Mouse (Mus musculus) hindlimb bud, embryonic 11.5 days (tissue): ENCODE data around the gene Creb3l2.

Experiments
- DNase-seq: peaks from one replicate; pipeline ENCODE4 v3.0.0-alpha.2; 2012; ENCODE audit warnings: low read depth, low spot score; ENCODE audit errors: extremely low spot score

The Creb3l2 gene

DNA sequence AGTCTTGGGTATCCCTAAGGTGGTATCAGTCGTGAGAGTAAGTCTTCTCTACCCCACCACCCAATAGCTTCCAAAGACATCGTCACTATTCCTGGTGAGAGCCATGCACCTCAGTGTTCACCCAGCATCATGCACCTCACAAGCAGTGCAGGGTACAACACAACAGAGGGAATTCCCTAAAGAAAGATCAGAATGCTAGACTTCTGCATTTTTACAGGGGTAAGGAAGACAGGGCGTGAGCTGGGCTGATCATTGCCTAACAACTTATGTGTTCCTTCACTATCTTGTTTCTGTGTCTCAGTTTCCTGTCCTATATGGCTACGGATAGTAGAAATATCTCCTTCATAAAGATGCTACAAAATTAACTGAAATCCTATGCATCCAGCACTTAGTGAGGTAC is 155.8 kb downstream of the Creb3l2 start:
- DNase-seq, result no peak

DNA sequence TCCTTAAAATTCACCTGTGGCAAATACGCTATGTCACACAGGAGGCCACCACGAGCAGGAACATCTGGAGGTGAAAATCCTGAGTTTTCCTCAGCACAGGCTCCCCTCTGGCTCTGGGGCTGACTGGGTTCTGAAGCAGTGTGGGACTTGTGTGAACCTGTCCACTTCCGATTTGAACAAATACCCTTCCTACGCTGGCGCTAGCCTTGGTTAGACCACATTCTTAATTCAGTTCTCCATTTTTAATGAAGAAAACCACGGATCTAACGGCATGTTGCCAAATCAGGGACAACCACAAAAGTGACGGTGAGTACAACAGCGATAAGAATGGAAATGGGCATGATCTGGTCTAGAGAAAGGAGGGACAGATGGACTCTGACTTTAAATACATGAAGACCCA is 157.1 kb downstream of the Creb3l2 start:
- no peak for DNase-seq

DNA sequence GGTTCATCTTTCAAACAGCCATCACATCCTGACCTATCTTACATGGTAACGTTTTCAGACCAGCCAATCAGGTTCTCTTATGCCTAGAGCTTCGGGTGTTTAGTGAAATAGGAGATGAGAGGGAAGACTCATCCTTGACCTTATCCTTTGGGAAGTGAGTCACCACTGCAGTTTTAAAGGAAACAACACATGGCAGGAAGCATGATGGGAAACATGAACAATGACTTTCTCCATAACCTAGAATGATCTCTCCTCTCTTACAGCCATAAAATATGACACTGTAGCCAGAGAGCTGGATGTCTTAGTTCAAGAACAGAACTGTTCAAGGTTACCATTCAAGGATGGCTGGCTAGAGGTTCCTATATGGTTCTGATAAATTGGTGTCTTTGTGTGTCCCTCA is 158.6 kb downstream of the Creb3l2 start:
- no peak for DNase-seq

DNA sequence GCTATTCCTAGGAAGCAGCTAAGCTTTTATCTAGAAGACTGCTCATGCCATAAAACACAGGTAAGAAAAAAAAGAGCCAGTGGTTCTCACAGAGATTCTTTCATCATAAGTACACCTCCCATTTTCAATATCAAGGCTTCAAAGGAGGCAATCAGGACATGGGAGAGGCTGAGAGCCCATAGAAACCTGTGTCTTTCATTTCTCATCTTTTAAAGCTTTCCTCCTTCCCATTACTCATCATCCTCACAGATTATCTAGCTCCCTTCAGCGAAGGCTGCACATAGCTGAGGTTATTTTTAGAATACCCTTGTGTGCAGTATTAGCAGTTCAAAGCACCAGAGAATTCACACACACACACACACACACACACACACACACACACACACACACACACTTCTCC is 159.3 kb downstream of the Creb3l2 start:
- no peak for DNase-seq
